Mouse (Mus musculus) erythroblast, embryonic 14.5 days (primary cell): Measurements from ENCODE around the gene Kcng4. TPM values are rescaled to one million over a fixed set of nuclear protein-coding genes. Genes with fewer than 3 reads are reported as not detected.

Source experiments
- H3K27me3 ChIP-seq: 2 replicates; pipeline ENCODE4 v1.6.1; 2012; ENCODE audit warnings: inconsistent platforms; ENCODE audit not compliant: control insufficient read depth
- H3K36me3 ChIP-seq: 2 replicates; pipeline ENCODE4 v1.6.1; 2012; ENCODE audit warnings: mild to moderate bottlenecking, inconsistent platforms; ENCODE audit not compliant: control insufficient read depth
- H3K4me1 ChIP-seq: 2 replicates; pipeline ENCODE4 v1.6.1; 2012; ENCODE audit warnings: inconsistent platforms; ENCODE audit not compliant: control insufficient read depth
- H3K4me3 ChIP-seq: replicated peaks from 2 replicates; pipeline ENCODE3; 2012; ENCODE audit warnings: moderate library complexity, mild to moderate bottlenecking, inconsistent platforms
- H3K9me3 ChIP-seq: 2 replicates; pipeline ENCODE4 v1.6.1; 2012; ENCODE audit warnings: low read length, inconsistent platforms, mixed read lengths; ENCODE audit not compliant: control insufficient read depth
- GATA1 ChIP-seq: IDR thresholded peaks from 2 replicates; pipeline ENCODE4 v1.6.1; 2012; ENCODE audit warnings: low read length, inconsistent platforms, mixed read lengths
- TAL1 ChIP-seq: IDR thresholded peaks from 3 replicates; pipeline ENCODE4 v1.6.1; 2012; ENCODE audit warnings: low read length, inconsistent platforms, mixed read lengths
- polyA plus RNA-seq: library from polyadenylated mRNA; stranded (reverse); fragments of >175 nt; gene quantifications from 2 replicates; pipeline ENCODE4 v1.2.3, GENCODE M21; 2012

Gene Kcng4
- polyA plus RNA-seq: not detected in 2 replicates

- Histone ChIP-seq H3K27me3 (peaks cover 28% of the 10 kb centered on the region), H3K36me3 (no peaks in the 10 kb centered on the region), H3K4me1 (no peaks in the 10 kb centered on the region), H3K9me3 (no peaks in the 10 kb centered on the region), H3K4me3 (no peak within 1 kb of the TSS)
- no peak for TF ChIP-seq GATA1
- no peak for TF ChIP-seq TAL1
These were observed at the start of gene Kcng4 for GRCm38 (mm10) chr8:119635378-119635777. Kcng4 (minus strand) TSS chr8:119635680.

GRCm38 (mm10) chr8:119679184-119679583 lies 43.7 kb upstream of the Kcng4 start:
- peaks cover 2% of the 10 kb centered on the region; the same call in 1 of the 2 replicates for H3K27me3 ChIP-seq
- H3K36me3 ChIP-seq: no peaks in the 10 kb centered on the region
- H3K4me1 ChIP-seq: peaks cover 3% of the 10 kb centered on the region
- no peak overlapping the region for H3K4me3 ChIP-seq
- no peaks in the 10 kb centered on the region for H3K9me3 ChIP-seq
- TF ChIP-seq GATA1 (no peak), TAL1 (no peak)

DNA sequence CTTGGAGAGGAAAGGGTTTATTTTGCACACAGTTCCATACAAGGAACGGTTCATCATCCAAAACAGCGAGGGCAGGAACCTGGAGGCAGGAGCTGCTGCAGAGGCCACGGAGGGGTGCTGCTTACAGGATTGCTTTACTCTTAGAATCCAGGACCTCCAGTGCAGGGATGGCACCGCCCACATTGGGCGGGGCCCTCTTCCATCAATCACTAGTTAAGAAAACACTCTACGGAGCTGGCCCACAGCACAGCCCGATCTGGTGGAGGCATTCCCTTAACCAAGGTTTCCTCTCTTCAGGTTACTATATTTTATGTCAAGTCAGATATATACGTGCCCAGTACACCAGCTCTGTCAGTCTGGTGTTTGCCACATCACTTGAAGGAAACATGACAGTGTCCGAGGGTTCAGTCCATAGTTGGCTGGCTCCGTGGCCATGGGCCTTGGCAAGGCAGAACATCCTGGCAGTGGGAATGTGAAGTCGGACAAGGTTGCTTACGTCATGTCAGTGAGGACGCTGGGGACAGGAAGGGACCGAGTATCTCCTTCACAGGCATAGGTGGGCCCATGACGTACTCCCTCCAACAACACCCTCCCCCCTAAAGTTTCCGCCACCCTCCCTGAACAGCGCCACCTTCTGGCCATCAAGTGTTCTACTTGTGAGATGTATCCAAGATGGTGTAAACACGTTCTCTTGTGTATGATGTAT lies 42.8 kb upstream of the Kcng4 start:
- peak overlapping the region; percentile 6 for H3K4me3 ChIP-seq
- peaks cover 2% of the 10 kb centered on the region; the same call in 1 of the 2 replicates for H3K27me3 ChIP-seq
- no peak for TF ChIP-seq GATA1

GRCm38 (mm10) chr8:119676389-119676788 lies 40.9 kb upstream of the Kcng4 start:
- Histone ChIP-seq H3K4me3 (no peak overlapping the region), H3K9me3 (no peaks in the 10 kb centered on the region), H3K27me3 (peaks cover 2% of the 10 kb centered on the region; the same call in 1 of the 2 replicates), H3K36me3 (no peaks in the 10 kb centered on the region), H3K4me1 (peaks cover 3% of the 10 kb centered on the region)
- TF ChIP-seq TAL1 (no peak), GATA1 (no peak)

More for the DNA sequence above, 42.8 kb upstream of the Kcng4 start:
- Histone ChIP-seq H3K4me1 (peaks cover 3% of the 10 kb centered on the region), H3K36me3 (no peaks in the 10 kb centered on the region), H3K9me3 (no peaks in the 10 kb centered on the region)

DNA sequence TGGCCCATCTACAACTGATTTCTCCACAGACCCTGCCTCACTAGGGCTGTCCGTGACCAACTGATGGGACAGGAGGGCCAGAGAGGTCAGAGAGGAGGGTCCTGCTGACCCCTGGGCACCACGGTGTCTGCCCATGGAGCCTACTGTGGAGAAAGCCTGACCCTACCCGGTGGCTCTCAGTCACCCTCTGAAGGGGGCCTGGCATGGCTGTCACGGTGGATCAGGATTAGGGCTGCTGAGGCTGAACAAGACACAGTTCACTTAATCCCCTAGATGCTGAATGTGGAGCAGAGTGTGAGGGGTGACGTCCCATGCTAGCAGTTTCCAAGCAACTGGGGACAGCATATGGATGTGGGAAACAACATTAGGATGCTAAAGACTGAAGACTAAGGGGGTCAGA lies 40.0 kb upstream of the Kcng4 start:
- TF ChIP-seq TAL1: no peak
- no peak for TF ChIP-seq GATA1
- H3K27me3 ChIP-seq: no peaks in the 10 kb centered on the region; the same call in 1 of the 2 replicates
- no peaks in the 10 kb centered on the region for H3K9me3 ChIP-seq
- no peaks in the 10 kb centered on the region for H3K36me3 ChIP-seq
- H3K4me3 ChIP-seq: no peak overlapping the region
- peaks cover 3% of the 10 kb centered on the region for H3K4me1 ChIP-seq

- TF ChIP-seq GATA1 (no peak), TAL1 (no peak)
- no peaks in the 10 kb centered on the region for H3K36me3 ChIP-seq
- no peaks in the 10 kb centered on the region for H3K27me3 ChIP-seq
- no peak overlapping the region for H3K4me3 ChIP-seq
- H3K4me1 ChIP-seq: peaks cover 3% of the 10 kb centered on the region
- no peaks in the 10 kb centered on the region for H3K9me3 ChIP-seq
These were observed 38.6 kb upstream of the Kcng4 start for GRCm38 (mm10) chr8:119673976-119674555.

DNA sequence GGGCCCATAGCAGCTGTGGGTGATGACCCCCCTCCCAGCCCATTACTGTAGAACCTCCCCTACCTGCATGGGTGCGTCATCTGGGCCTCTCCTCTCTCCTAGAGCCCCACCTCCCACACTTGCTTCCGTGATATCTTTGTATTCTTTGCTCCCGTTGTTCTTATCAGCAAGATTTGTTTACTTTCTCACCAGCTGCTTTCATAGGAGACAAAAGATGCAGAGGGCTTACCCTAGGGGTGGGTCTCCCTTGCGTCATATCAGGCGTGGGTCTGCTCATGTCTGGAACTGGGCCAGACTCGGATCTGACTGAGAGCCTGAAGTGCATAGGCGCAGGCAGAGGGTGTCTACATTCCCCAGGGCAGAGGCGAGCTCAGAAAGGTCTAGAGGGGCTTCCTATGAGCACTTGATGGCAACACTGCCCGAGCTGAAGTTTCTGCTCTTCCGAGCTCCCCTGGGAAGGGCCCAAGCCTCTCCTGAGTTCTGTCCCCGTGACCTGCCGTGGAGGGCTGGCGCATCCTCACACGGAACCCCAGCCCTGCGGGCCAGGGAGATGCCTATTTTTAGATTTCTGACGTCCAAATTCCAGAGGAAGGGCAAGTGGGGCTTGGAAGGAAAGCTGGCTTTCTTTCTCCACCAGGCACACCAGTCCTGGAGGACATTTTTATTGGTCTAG lies 35.1 kb upstream of the Kcng4 start:
- Histone ChIP-seq H3K4me1 (no peaks in the 10 kb centered on the region), H3K27me3 (peaks cover 9% of the 10 kb centered on the region), H3K9me3 (no peaks in the 10 kb centered on the region), H3K4me3 (no peak overlapping the region), H3K36me3 (no peaks in the 10 kb centered on the region)
- TF ChIP-seq GATA1: no peak

DNA sequence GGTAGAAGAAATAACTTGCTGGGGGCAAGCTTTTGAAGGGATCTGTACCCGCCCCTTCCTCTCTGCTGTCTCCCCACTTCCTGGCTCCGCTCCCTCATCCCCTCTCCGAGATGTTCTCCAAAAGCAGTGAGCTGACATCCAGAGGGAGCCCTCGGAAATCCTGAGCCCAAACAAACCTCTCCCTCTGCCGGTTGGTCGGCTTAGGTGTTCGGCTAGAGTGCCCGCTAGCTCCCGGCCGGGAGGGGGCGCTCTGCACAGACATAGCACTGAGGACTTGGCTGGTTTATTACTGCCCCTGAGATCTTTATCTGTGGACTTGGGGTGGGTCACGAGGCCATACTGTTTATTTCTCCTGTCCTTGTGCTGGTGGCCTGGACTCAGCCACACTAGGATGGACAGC lies 33.8 kb upstream of the Kcng4 start:
- Histone ChIP-seq H3K27me3 (peaks cover 10% of the 10 kb centered on the region), H3K4me1 (no peaks in the 10 kb centered on the region), H3K4me3 (no peak overlapping the region), H3K36me3 (no peaks in the 10 kb centered on the region), H3K9me3 (no peaks in the 10 kb centered on the region)
- no peak for TF ChIP-seq GATA1
- TF ChIP-seq TAL1: no peak

DNA sequence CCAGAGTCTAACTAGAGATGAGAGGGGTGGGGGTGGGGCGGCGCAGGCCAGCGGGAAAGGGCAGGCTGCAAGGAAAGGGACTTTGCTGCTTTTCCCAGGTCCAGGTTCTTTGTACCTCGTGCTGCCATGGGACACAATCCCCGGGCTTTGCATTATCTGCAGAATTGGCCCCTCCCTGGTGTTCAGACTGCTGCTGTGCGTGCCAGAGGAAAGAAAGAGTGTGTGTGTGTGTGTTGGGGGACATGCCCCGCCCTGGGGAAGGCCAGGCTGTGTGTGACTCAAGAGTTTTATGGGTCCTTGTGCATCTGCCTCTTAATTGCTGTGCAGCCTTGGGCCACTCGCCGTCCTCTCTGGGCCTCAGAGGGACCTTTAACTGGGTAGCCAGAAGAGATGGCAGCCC lies 33.0 kb upstream of the Kcng4 start:
- peaks cover 10% of the 10 kb centered on the region for H3K27me3 ChIP-seq

More for the DNA sequence above, 33.0 kb upstream of the Kcng4 start:
- H3K9me3 ChIP-seq: no peaks in the 10 kb centered on the region
- H3K4me1 ChIP-seq: no peaks in the 10 kb centered on the region
- H3K36me3 ChIP-seq: no peaks in the 10 kb centered on the region
- TF ChIP-seq GATA1: no peak
- no peak for TF ChIP-seq TAL1
- no peak overlapping the region for H3K4me3 ChIP-seq
